Comparison of ENCODE assay signal across 15 mouse cellular contexts in genomic region chr14:16559294-16560217, GRCm38 (mm10).
DNase-seq lines count a peak whose midpoint lies in the region; ATAC-seq lines count a peak whose summit lies in the region.
"Had no signal": no experiment of that assay in that cellular context is flagged by ENCODE, and none has a peak within 500 bp of the region (broad histone marks: within the 10 kb centered on the region; RNA-seq: fewer than 3 reads in every experiment).

No protein-coding gene starts in this region.

- no peaks in the 10 kb centered on the region for H3K27me3 ChIP-seq in embryonic facial prominence, embryonic 14.5 days (replicated peaks; ENCODE audit: control insufficient read depth, insufficient read depth, low read length)
- H3K27me3 ChIP-seq in embryonic facial prominence, embryonic 10.5 days (replicated peaks; ENCODE audit: low read depth, poor library complexity, severe bottlenecking), result no peaks in the 10 kb centered on the region
- H3K27me3 ChIP-seq in hindbrain, embryonic 16.5 days (replicated peaks; ENCODE audit: control insufficient read depth, insufficient read depth, low read length), result no peaks in the 10 kb centered on the region
- no peaks in the 10 kb centered on the region for H3K27me3 ChIP-seq in hindbrain, embryonic 11.5 days (ENCODE audit: control insufficient read depth, insufficient read depth, low read length)
- no peaks in the 10 kb centered on the region for H3K27me3 ChIP-seq in neural tube, embryonic 13.5 days
- H3K27me3 ChIP-seq: liver, embryonic 12.5 days had no signal

- no peak for DNase-seq in embryonic facial prominence, embryonic 14.5 days (ENCODE audit: low spot score)
- no peak for DNase-seq in embryonic facial prominence, embryonic 10.5 days (ENCODE audit: low spot score)
- no peak for DNase-seq in hindbrain, embryonic 11.5 days (ENCODE audit: low spot score)
- DNase-seq in neural tube, embryonic 10.5 days (ENCODE audit: extremely low spot score, low spot score), result no peak
- DNase-seq in left cerebral cortex, postnatal 14 days (ENCODE audit: low spot score in 2 of 2), result no peak
- DNase-seq: cerebellum, adult 11 months; gastrocnemius, postnatal 10 days; thymus, adult 2 months had no signal

- 0 out of 2 replicates have a peak overlapping the region, but pooled peaks have one; percentile 15 for H3K27ac ChIP-seq in embryonic facial prominence, embryonic 14.5 days (replicated peaks; ENCODE audit: low read depth, low read length)
- H3K27ac ChIP-seq in embryonic facial prominence, embryonic 10.5 days (replicated peaks), result no peak overlapping the region
- no peak overlapping the region for H3K27ac ChIP-seq in hindbrain, embryonic 16.5 days (ENCODE audit: low read depth, low read length)
- H3K27ac ChIP-seq in hindbrain, embryonic 11.5 days (ENCODE audit: low read depth, low read length), result no peak overlapping the region
- no peak overlapping the region for H3K27ac ChIP-seq in neural tube, embryonic 13.5 days (replicated peaks)
- H3K27ac ChIP-seq: layer of hippocampus, adult 2 months; liver, embryonic 12.5 days; macrophage had no signal

- no peak for ATAC-seq in embryonic facial prominence, embryonic 14.5 days (ENCODE audit: low read depth)
- 0 out of 2 replicates have a peak, but pooled peaks have one; percentile 43 for ATAC-seq in hindbrain, embryonic 16.5 days
- no peak for ATAC-seq in hindbrain, embryonic 11.5 days (ENCODE audit: low FRiP score)
- ATAC-seq in neural tube, embryonic 13.5 days (ENCODE audit: low read depth), result peak; percentile 33; the same call in 1 of the 2 replicates
- peak; percentile 39; the same call in 1 of the 2 replicates for ATAC-seq in neutrophil, adult 5-6 weeks (ENCODE audit: extremely low read depth, insufficient number of reproducible peaks, low FRiP score, poor library complexity, severe bottlenecking)
- ATAC-seq: inflammation-experienced regulatory T-cells, adult 6 months; liver, embryonic 12.5 days had no signal

- H3K4me2 ChIP-seq in embryonic facial prominence, embryonic 14.5 days (ENCODE audit: low read depth, low read length), result no peak overlapping the region
- H3K4me2 ChIP-seq in hindbrain, embryonic 16.5 days (ENCODE audit: low read length), result no peak overlapping the region
- no peak overlapping the region for H3K4me2 ChIP-seq in hindbrain, embryonic 11.5 days (replicated peaks; ENCODE audit: low read depth, low read length)
- no peak overlapping the region for H3K4me2 ChIP-seq in neural tube, embryonic 13.5 days
- H3K4me2 ChIP-seq: liver, embryonic 12.5 days had no signal

- no peaks in the 10 kb centered on the region for H3K36me3 ChIP-seq in embryonic facial prominence, embryonic 14.5 days (ENCODE audit: control insufficient read depth, insufficient read depth, low read length)
- no peaks in the 10 kb centered on the region for H3K36me3 ChIP-seq in embryonic facial prominence, embryonic 10.5 days (replicated peaks)
- H3K36me3 ChIP-seq in hindbrain, embryonic 16.5 days (ENCODE audit: control insufficient read depth, insufficient read depth, low read length), result no peaks in the 10 kb centered on the region
- H3K36me3 ChIP-seq in hindbrain, embryonic 11.5 days (ENCODE audit: control insufficient read depth, insufficient read depth, low read length), result no peaks in the 10 kb centered on the region
- H3K36me3 ChIP-seq in neural tube, embryonic 13.5 days, result no peaks in the 10 kb centered on the region
- H3K36me3 ChIP-seq: liver, embryonic 12.5 days had no signal

- 49% methylated on average over 12 of the region's 12 CpGs for whole genome bisulfite sequencing in embryonic facial prominence, embryonic 14.5 days
- WGBS in embryonic facial prominence, embryonic 10.5 days, result 74% methylated on average over 12 of the region's 12 CpGs
- WGBS in hindbrain, embryonic 16.5 days, result 70% methylated on average over 12 of the region's 12 CpGs
- 80% methylated on average over 12 of the region's 12 CpGs for WGBS in hindbrain, embryonic 11.5 days
- 63% methylated on average over 12 of the region's 12 CpGs for WGBS in neural tube, embryonic 13.5 days

- intact Hi-C loops in left cerebral cortex, postnatal 14 days (cut with DNase I), result no loop called here

- H3K4me3 ChIP-seq in embryonic facial prominence, embryonic 14.5 days (ENCODE audit: low read depth, low read length), result no peak overlapping the region
- no peak overlapping the region for H3K4me3 ChIP-seq in embryonic facial prominence, embryonic 10.5 days
- H3K4me3 ChIP-seq in hindbrain, embryonic 16.5 days (ENCODE audit: low read length), result no peak overlapping the region
- H3K4me3 ChIP-seq in hindbrain, embryonic 11.5 days (ENCODE audit: low read depth, low read length), result no peak overlapping the region
- H3K4me3 ChIP-seq in neural tube, embryonic 13.5 days, result no peak overlapping the region
- H3K4me3 ChIP-seq: layer of hippocampus, adult 2 months; liver, embryonic 12.5 days had no signal

- H3K4me1 ChIP-seq in embryonic facial prominence, embryonic 14.5 days (ENCODE audit: control insufficient read depth, insufficient read depth, low read length), result peaks cover 22% of the 10 kb centered on the region
- peaks cover 67% of the 10 kb centered on the region for H3K4me1 ChIP-seq in embryonic facial prominence, embryonic 10.5 days
- H3K4me1 ChIP-seq in hindbrain, embryonic 16.5 days (ENCODE audit: control insufficient read depth, insufficient read depth, low read depth, low read length), result peaks cover 4% of the 10 kb centered on the region
- H3K4me1 ChIP-seq in hindbrain, embryonic 11.5 days (replicated peaks; ENCODE audit: control insufficient read depth, insufficient read depth, low read length), result no peaks in the 10 kb centered on the region
- H3K4me1 ChIP-seq in neural tube, embryonic 13.5 days (replicated peaks), result peaks cover 52% of the 10 kb centered on the region

- no peak overlapping the region for H3K9ac ChIP-seq in embryonic facial prominence, embryonic 14.5 days (ENCODE audit: low read depth, low read length)
- H3K9ac ChIP-seq in hindbrain, embryonic 16.5 days (ENCODE audit: low read depth, low read length), result no peak overlapping the region
- H3K9ac ChIP-seq in hindbrain, embryonic 11.5 days (ENCODE audit: low read depth, low read length), result no peak overlapping the region
- no peak overlapping the region for H3K9ac ChIP-seq in neural tube, embryonic 13.5 days
- H3K9ac ChIP-seq: liver, embryonic 12.5 days had no signal

- H3K9me3 ChIP-seq in embryonic facial prominence, embryonic 14.5 days (ENCODE audit: control insufficient read depth, low read length), result no peaks in the 10 kb centered on the region
- H3K9me3 ChIP-seq in embryonic facial prominence, embryonic 10.5 days, result no peaks in the 10 kb centered on the region
- no peaks in the 10 kb centered on the region for H3K9me3 ChIP-seq in hindbrain, embryonic 16.5 days (ENCODE audit: control insufficient read depth, low read length)
- no peaks in the 10 kb centered on the region for H3K9me3 ChIP-seq in hindbrain, embryonic 11.5 days (ENCODE audit: control insufficient read depth, low read length)
- no peaks in the 10 kb centered on the region for H3K9me3 ChIP-seq in neural tube, embryonic 13.5 days
- H3K9me3 ChIP-seq: liver, embryonic 12.5 days had no signal

Comparison
In these comparisons a context has a peak if more than half of its experiments do, and no peak if none do; other contexts are left out.
1. ATAC-seq: peak in hindbrain, embryonic 16.5 days (single experiment), neural tube, embryonic 13.5 days (single experiment) and neutrophil, adult 5-6 weeks (single experiment); none in embryonic facial prominence, embryonic 14.5 days (single experiment) and hindbrain, embryonic 11.5 days (single experiment).